Mouse (Mus musculus): ENCODE data around the gene Sh3bgrl2.

GRCm38 (mm10) chr9:83609422-83610297 lies 61.5 kb downstream of the Sh3bgrl2 start:
- no peak for TF ChIP-seq TAL1 (IDR thresholded peaks at IDR 0.05; ENCODE audit: low read length)
- TF ChIP-seq GATA1 (IDR thresholded peaks at IDR 0.05; ENCODE audit: low read length), result no peak
